Mouse (Mus musculus) thymus, adult 2 months (tissue): ENCODE measurements around the gene Nrip1. TPM values are rescaled to one million over a fixed set of nuclear protein-coding genes. Genes with fewer than 3 reads are reported as not detected.
A peak's percentile ranks its signal among the peaks of the same experiment; 100 is the strongest.

Experiments
- DNase-seq: peaks from one replicate; pipeline ENCODE4 v3.0.0; 2021
- H3K27ac ChIP-seq: fragments of 200-500 bp; 2 replicates; pipeline ENCODE4 v1.5.1; 2012; ENCODE audit warnings: low read length, control low read depth; ENCODE audit not compliant: control insufficient read depth, insufficient read depth
- H3K27me3 ChIP-seq: fragments of 200-500 bp; 2 replicates; pipeline ENCODE4 v1.6.1; 2012; ENCODE audit warnings: mild to moderate bottlenecking, low read length, moderate library complexity, mixed read lengths; ENCODE audit not compliant: control insufficient read depth, insufficient read depth
- H3K36me3 ChIP-seq: fragments of 200-500 bp; 2 replicates; pipeline ENCODE4 v1.6.1; 2012; ENCODE audit warnings: mild to moderate bottlenecking, low read length, moderate library complexity; ENCODE audit not compliant: control insufficient read depth, insufficient read depth
- H3K4me1 ChIP-seq: fragments of 200-500 bp; replicated peaks from 2 replicates; pipeline ENCODE4 v1.6.1; 2012; ENCODE audit warnings: low read length; ENCODE audit not compliant: control insufficient read depth, insufficient read depth
- H3K4me3 ChIP-seq: fragments of 200-500 bp; 2 replicates; pipeline ENCODE4 v1.5.1; 2012; ENCODE audit warnings: mild to moderate bottlenecking, low read length, control low read depth, moderate library complexity; ENCODE audit not compliant: control insufficient read depth, insufficient read depth
- CTCF ChIP-seq: fragments of 200-500 bp; IDR thresholded peaks from 2 replicates; pipeline ENCODE4 v1.5.1; 2012; ENCODE audit warnings: mild to moderate bottlenecking, control low read depth, low read length, moderate library complexity, borderline replicate concordance; ENCODE audit not compliant: control insufficient read depth, poor library complexity, insufficient read depth; ENCODE audit errors: extremely low read depth
- POLR2A ChIP-seq: fragments of 200-500 bp; IDR thresholded peaks from 2 replicates; pipeline ENCODE4 v1.6.1; 2012; ENCODE audit warnings: mild to moderate bottlenecking, low read length, control low read depth, moderate library complexity; ENCODE audit not compliant: control insufficient read depth, poor library complexity, insufficient read depth; ENCODE audit errors: extremely low read depth
- WGBS: fragments of 180-500 bp; shearing (Covaris S2); methylation state at CpG from one replicate; pipeline ENCODE4 v1.1.7; 2018; 5-methylcytosine and 5-hydroxymethylcytosine counted together
- polyA plus RNA-seq: library from polyadenylated mRNA; depleted of rRNA; stranded (reverse); fragments of >200 nt; gene quantifications from 2 replicates; pipeline ENCODE4 v1.2.3, GENCODE M21; 2012; rRNA removed

The Nrip1 gene
- 23.7 and 44.1 TPM in 2 replicates for polyA plus RNA-seq

DNA sequence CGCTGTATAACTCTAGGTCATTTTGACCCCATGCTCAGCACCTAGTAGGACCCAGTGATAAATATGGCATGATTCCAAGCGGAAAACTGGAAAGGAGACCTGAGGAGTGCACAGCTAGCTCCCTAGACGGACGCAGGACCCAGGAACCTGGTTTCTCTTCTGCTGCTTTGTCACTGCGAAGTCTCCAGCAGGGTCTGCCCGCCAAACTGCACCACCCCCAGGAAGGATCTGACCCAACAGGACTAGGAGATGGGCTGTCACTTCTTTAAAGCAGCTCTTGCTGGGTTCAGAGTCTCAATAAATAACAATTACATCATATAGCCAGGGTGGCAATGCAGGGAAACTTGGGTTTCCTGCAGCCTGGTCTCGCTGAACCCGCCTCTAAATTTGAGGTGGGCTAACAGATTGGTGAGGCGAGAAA lies at the start of gene Nrip1:
Nrip1 (minus strand) TSS at position 157 of the 421 bp plus-strand sequence.
- H3K4me3 ChIP-seq: peak within 1 kb of the TSS; percentile 70
- peak; percentile 51 for DNase-seq
- WGBS: under 1% methylated on average over 9 of the region's 9 CpGs
- peaks cover 5% of the 10 kb centered on the region for H3K4me1 ChIP-seq
- TF ChIP-seq POLR2A (no peak), CTCF (no peak)
- no peaks in the 10 kb centered on the region for H3K27me3 ChIP-seq
- no peaks in the 10 kb centered on the region for H3K36me3 ChIP-seq
- peak within 1 kb of the TSS; percentile 74 for H3K27ac ChIP-seq

- Histone ChIP-seq H3K4me3 (no peak overlapping the region), H3K4me1 (no peaks in the 10 kb centered on the region), H3K36me3 (no peaks in the 10 kb centered on the region), H3K27me3 (no peaks in the 10 kb centered on the region), H3K27ac (no peak overlapping the region)
- TF ChIP-seq POLR2A (no peak), CTCF (no peak)
- no peak for DNase-seq
- WGBS: 67% methylated on average over 1 of the region's 1 CpGs
Observed at GRCm38 (mm10) chr16:76422531-76422930, 48.9 kb upstream of the Nrip1 start.

DNA sequence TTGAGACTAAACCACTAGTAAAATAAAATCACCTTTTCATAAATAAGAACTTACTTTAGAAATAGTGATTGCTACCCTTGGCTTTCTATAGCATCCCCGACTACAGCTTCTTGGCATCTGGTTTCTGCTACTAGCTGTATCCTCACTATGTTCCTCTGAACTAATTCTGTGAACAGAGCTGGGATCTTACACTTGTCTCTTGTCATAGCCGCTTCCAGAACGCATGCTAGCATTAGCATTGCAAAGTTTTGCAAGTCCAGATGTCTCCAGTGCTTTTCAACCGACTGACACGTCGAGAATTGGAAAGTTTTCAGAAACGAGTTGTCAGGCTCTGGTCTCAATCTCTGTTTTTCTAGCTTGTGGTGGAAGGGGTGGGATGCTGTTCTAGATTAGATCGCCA lies 46.2 kb upstream of the Nrip1 start:
- Histone ChIP-seq H3K4me3 (no peak overlapping the region), H3K27me3 (no peaks in the 10 kb centered on the region), H3K36me3 (no peaks in the 10 kb centered on the region), H3K27ac (no peak overlapping the region), H3K4me1 (peaks cover 2% of the 10 kb centered on the region)
- 84% methylated on average over 8 of the region's 8 CpGs for WGBS
- no peak for TF ChIP-seq CTCF
- no peak for TF ChIP-seq POLR2A
- no peak for DNase-seq

DNA sequence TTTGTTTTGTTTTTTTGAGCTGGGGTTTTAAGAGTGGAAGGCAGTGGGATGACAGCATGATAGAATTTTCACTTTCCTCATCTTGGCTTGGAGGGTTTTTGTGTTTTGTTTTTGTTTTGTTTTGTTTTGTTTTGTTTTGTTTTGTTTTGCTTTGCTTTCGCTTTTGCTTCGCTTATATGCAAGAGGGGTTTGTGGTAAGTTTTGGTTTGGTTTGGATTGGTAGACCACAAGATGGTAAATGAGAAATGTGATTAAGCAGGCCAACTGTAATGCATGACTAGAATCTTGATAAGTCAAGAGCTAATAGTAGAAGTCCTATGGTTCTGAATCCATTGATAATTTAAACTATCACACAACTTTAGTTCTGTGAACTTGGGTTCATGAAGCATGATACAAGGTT lies 42.9 kb upstream of the Nrip1 start:
- TF ChIP-seq CTCF: no peak
- TF ChIP-seq POLR2A: no peak
- H3K27ac ChIP-seq: no peak overlapping the region
- WGBS: 45% methylated on average over 2 of the region's 2 CpGs
- peaks cover 2% of the 10 kb centered on the region for H3K4me1 ChIP-seq
- no peaks in the 10 kb centered on the region for H3K36me3 ChIP-seq
- H3K27me3 ChIP-seq: no peaks in the 10 kb centered on the region
- DNase-seq: no peak
- H3K4me3 ChIP-seq: no peak overlapping the region

DNA sequence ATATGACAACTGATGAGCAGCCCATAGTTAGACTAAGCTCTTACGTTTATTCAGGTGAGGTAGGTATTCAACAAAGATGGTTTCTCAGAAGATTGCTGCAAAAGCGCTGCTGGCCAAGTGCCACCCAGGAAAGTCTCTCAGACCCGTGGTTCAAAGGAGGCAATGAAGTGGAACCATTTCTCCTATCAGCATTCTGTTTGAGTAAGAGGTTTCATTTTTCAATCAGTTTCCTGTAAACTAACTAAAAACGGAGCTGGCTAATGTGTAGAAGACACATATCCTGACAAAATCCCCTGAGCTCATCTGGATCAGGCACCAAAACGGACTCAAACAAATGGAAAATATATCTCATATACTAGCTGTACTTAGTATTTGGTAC lies 42.4 kb upstream of the Nrip1 start:
- WGBS: 73% methylated on average over 5 of the region's 5 CpGs
- Histone ChIP-seq H3K4me3 (no peak overlapping the region), H3K27me3 (no peaks in the 10 kb centered on the region), H3K36me3 (no peaks in the 10 kb centered on the region), H3K4me1 (peaks cover 2% of the 10 kb centered on the region), H3K27ac (no peak overlapping the region)
- no peak for TF ChIP-seq CTCF
- TF ChIP-seq POLR2A: no peak
- no peak for DNase-seq

GRCm38 (mm10) chr16:76415407-76416059 lies 41.9 kb upstream of the Nrip1 start:
- TF ChIP-seq CTCF: no peak
- no peak for TF ChIP-seq POLR2A
- Histone ChIP-seq H3K27ac (no peak overlapping the region), H3K4me3 (no peak overlapping the region), H3K27me3 (no peaks in the 10 kb centered on the region), H3K4me1 (peaks cover 2% of the 10 kb centered on the region), H3K36me3 (no peaks in the 10 kb centered on the region)
- 97% methylated on average over 9 of the region's 9 CpGs for WGBS
- no peak for DNase-seq

DNA sequence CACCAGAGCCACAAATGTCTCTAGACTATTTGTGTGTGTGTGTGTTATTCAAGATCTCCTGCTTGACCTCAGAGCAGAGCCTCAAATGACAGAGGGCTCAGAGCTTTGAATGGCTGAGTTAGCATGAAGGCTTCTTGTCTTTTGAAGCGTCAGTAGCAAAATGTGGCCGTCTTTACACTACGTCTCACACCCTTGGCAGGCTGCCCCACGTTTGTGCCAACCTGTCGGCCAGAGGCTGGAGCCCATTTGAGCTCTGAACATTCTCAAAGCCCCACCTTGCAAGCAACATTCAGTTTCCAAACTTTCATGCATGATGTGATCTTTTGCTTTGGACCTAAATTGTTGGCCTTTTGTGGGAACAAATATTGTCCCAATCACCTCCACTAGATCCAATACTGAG lies 40.9 kb upstream of the Nrip1 start:
- Histone ChIP-seq H3K27me3 (no peaks in the 10 kb centered on the region), H3K4me1 (peaks cover 2% of the 10 kb centered on the region), H3K36me3 (no peaks in the 10 kb centered on the region), H3K27ac (no peak overlapping the region), H3K4me3 (no peak overlapping the region)
- no peak for DNase-seq
- WGBS: 95% methylated on average over 5 of the region's 5 CpGs
- TF ChIP-seq CTCF (no peak), POLR2A (no peak)
